Mouse (Mus musculus): Measurements from ENCODE around the gene Rab14.

DNA sequence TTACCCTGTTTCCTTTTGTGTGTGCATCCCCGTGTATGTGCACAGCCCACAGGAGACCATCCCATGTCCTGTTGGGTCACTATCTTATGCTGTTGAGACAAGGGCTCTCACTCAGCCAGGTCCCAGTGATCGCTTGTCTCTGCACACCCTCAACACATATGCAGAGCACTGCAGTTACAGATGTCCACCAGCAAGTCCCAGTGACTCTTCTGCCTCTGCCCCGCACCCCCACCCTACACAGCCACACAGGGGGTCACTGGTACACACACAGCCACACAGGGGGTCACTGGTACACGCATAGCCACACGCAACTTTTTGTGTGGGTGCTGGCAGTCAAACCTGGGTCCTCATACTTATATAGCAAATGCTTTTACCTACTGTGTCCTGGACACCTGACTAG lies 37.5 kb downstream of the Rab14 start:
- TF ChIP-seq POLR2A (IDR thresholded peaks at IDR 0.05; ENCODE audit: insufficient read length, low read depth), result no peak
- no peak for TF ChIP-seq MAX (IDR thresholded peaks at IDR 0.05; ENCODE audit: low read depth)
- TF ChIP-seq POLR2AphosphoS2 (IDR thresholded peaks at IDR 0.05; ENCODE audit: insufficient read length, low read depth), result no peak
- no peak for TF ChIP-seq REST (IDR thresholded peaks at IDR 0.05; ENCODE audit: insufficient read depth, insufficient read length)
- TF ChIP-seq E2F4 (IDR thresholded peaks at IDR 0.05; ENCODE audit: insufficient read depth), result no peak
- no peak for TF ChIP-seq TCF12 (IDR thresholded peaks at IDR 0.05; ENCODE audit: insufficient read depth, poor library complexity, severe bottlenecking)
- TF ChIP-seq TCF3 (IDR thresholded peaks at IDR 0.05; ENCODE audit: insufficient read length, low read depth), result no peak
